In genomic region chr5:115564737-115565393, GRCm38 (mm10) we compare ENCODE assay signal across 1 mouse cellular context.
TF ChIP-seq lines count a peak whose summit lies in the region.

Gcn1l1 (plus strand) TSS chr5:115565254.

TF ChIP-seq in CH12.LX, 34 proteins besides CTCF, POLR2A, EP300 and RAD21 (continued from another document):
- no peak; the same call in 1 of the 2 replicates for TF ChIP-seq POLR2AphosphoS2 (IDR thresholded peaks at IDR 0.05; ENCODE audit: low read depth, low read length)
TF ChIP-seq in CH12.LX: peak in this region for 15.
